Comparison of ENCODE assay signal across 16 mouse cellular contexts in genomic region chr12:112274026-112274425, GRCm38 (mm10).
"Had no signal": no experiment of that assay in that cellular context is flagged by ENCODE, and none has a peak within 500 bp of the region (broad histone marks: within the 10 kb centered on the region; RNA-seq: fewer than 3 reads in every experiment).

No protein-coding gene starts in this region.

- H3K36me3 ChIP-seq: limb, embryonic 10.5 days; limb, embryonic 13.5 days; liver, embryonic 12.5 days; liver, embryonic 15.5 days; lung, embryonic 15.5 days; midbrain, embryonic 15.5 days had no signal

- H3K9ac ChIP-seq: limb, embryonic 13.5 days; liver, embryonic 12.5 days; liver, embryonic 15.5 days; lung, embryonic 15.5 days; midbrain, embryonic 15.5 days had no signal

- H3K4me3 ChIP-seq: limb, embryonic 10.5 days; limb, embryonic 13.5 days; liver, embryonic 12.5 days; liver, embryonic 15.5 days; lung, embryonic 15.5 days; megakaryocyte, embryonic 14.5 days; midbrain, embryonic 15.5 days had no signal

- H3K9me3 ChIP-seq: limb, embryonic 10.5 days; limb, embryonic 13.5 days; liver, embryonic 12.5 days; liver, embryonic 15.5 days; lung, embryonic 15.5 days; megakaryocyte, embryonic 14.5 days; midbrain, embryonic 15.5 days had no signal

- H3K27ac ChIP-seq: limb, embryonic 13.5 days; liver, embryonic 12.5 days; liver, embryonic 15.5 days; lung, embryonic 15.5 days; midbrain, embryonic 15.5 days had no signal

- H3K27me3 ChIP-seq: liver, embryonic 12.5 days; liver, embryonic 15.5 days; lung, embryonic 15.5 days; midbrain, embryonic 15.5 days had no signal

- H3K4me2 ChIP-seq: limb, embryonic 13.5 days; liver, embryonic 12.5 days; liver, embryonic 15.5 days; lung, embryonic 15.5 days; midbrain, embryonic 15.5 days had no signal

- H3K4me1 ChIP-seq: liver, embryonic 15.5 days; megakaryocyte, embryonic 14.5 days had no signal

- DNase-seq: kidney, adult 9 months; kidney, postnatal 14 days; kidney, postnatal 4 days; liver; lung, adult 18-20 months; lung, postnatal 10 days; lung, postnatal 36 days; thymus, adult 18-20 months; thymus, postnatal 36 days had no signal

- ATAC-seq: liver, embryonic 12.5 days; midbrain, embryonic 15.5 days had no signal
